In the genomic region with DNA sequence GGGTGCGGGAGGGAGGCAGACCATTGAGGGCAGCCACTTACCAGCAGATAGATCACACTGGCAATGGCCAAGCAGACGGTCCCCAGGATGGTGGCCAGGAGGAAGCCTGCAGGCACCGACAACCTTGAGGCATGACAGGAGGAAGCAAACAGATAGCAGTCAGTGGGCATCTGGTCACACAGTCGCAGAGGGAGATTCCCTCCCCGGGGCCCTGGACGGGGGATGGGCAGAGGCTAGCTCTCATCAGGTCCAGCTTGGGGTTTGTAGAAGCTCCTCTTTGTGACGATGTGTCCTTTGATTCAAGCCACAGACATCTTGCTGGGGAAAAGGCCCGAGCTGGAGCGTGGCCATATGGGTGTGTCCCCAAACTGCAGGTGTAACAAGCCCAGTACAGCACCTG, we compare ENCODE assay signal across 36 mouse cellular contexts. TPM values are rescaled to one million over a fixed set of nuclear protein-coding genes. Genes with fewer than 3 reads are reported as not detected.
"Had no signal": no experiment of that assay in that cellular context is flagged by ENCODE, and none has a peak within 500 bp of the region (broad histone marks: within the 10 kb centered on the region; RNA-seq: fewer than 3 reads in every experiment).

No protein-coding gene starts in this region.

- H3K27ac ChIP-seq: gastrocnemius, adult 2 months; heart, adult 2 months; heart, embryonic 10.5 days; heart, embryonic 15.5 days; hindbrain, embryonic 13.5 days; hindbrain, embryonic 15.5 days; intestine, embryonic 15.5 days; layer of hippocampus, adult 2 months; left cerebral cortex, adult 2 months; limb, embryonic 10.5 days; limb, embryonic 12.5 days; liver, embryonic 13.5 days; liver, embryonic 15.5 days had no signal

- ATAC-seq: inflammation-experienced regulatory T-cells, adult 6 months; intestine, embryonic 15.5 days; intestine, postnatal 0 days had no signal

- H3K9me3 ChIP-seq: heart, embryonic 10.5 days; heart, embryonic 12.5 days; heart, embryonic 15.5 days; hindbrain, embryonic 13.5 days; hindbrain, embryonic 15.5 days; intestine, embryonic 15.5 days; limb, embryonic 10.5 days; limb, embryonic 12.5 days; liver, embryonic 13.5 days; liver, embryonic 15.5 days had no signal

- H3K36me3 ChIP-seq: hindbrain, embryonic 15.5 days had no signal

- H3K4me3 ChIP-seq: gastrocnemius, adult 2 months; heart, adult 2 months; heart, embryonic 10.5 days; heart, embryonic 12.5 days; heart, embryonic 15.5 days; hindbrain, embryonic 13.5 days; hindbrain, embryonic 15.5 days; intestine, embryonic 15.5 days; layer of hippocampus, adult 2 months; left cerebral cortex, adult 2 months; limb, embryonic 10.5 days; limb, embryonic 12.5 days; liver, embryonic 13.5 days; liver, embryonic 15.5 days had no signal

- H3K4me1 ChIP-seq: hindbrain, embryonic 13.5 days; hindbrain, embryonic 15.5 days; limb, embryonic 10.5 days; limb, embryonic 12.5 days had no signal

- H3K27me3 ChIP-seq: heart, embryonic 12.5 days; heart, embryonic 15.5 days; hindbrain, embryonic 13.5 days; hindbrain, embryonic 15.5 days; intestine, embryonic 15.5 days; limb, embryonic 12.5 days; liver, embryonic 13.5 days; liver, embryonic 15.5 days had no signal

- H3K4me2 ChIP-seq: heart, embryonic 12.5 days; heart, embryonic 15.5 days; hindbrain, embryonic 13.5 days; hindbrain, embryonic 15.5 days; intestine, embryonic 15.5 days; limb, embryonic 12.5 days; liver, embryonic 13.5 days; liver, embryonic 15.5 days had no signal

- DNase-seq: gastrocnemius, adult 2 months; gastrocnemius, postnatal 10 days; gastrocnemius, postnatal 25 days; heart, postnatal 4 days; kidney, adult 18-20 months; kidney, adult 8-10 months; kidney, postnatal 10 days; kidney, postnatal 25 days; kidney, postnatal 4 days; liver, embryonic 13.5 days had no signal

- H3K9ac ChIP-seq: heart, embryonic 12.5 days; heart, embryonic 15.5 days; hindbrain, embryonic 13.5 days; hindbrain, embryonic 15.5 days; intestine, embryonic 15.5 days; limb, embryonic 12.5 days; liver, embryonic 13.5 days; liver, embryonic 15.5 days had no signal

RNA-seq across cellular contexts. Expression of a gene that starts 4.3 kb away (rescaled TPM):
- total RNA-seq: gastrocnemius, adult 2 months; gastrocnemius, postnatal 10 days; gastrocnemius, postnatal 25 days; gastrocnemius, postnatal 4 days; granulocyte monocyte progenitor cell, adult 5-6 weeks; heart, adult 2 months; heart, postnatal 25 days; heart, postnatal 4 days; layer of hippocampus, adult 2 months; layer of hippocampus, postnatal 10 days; layer of hippocampus, postnatal 25 days; left cerebral cortex, adult 2 months; left cerebral cortex, postnatal 14 days; left cerebral cortex, postnatal 36 days; liver, adult 2 months had no signal
- polyA plus RNA-seq: heart, adult 2 months; heart, embryonic 10.5 days; heart, embryonic 12.5 days; heart, embryonic 15.5 days; heart, postnatal 0 days; hindbrain, embryonic 11.5 days; hindbrain, embryonic 13.5 days; hindbrain, embryonic 15.5 days; intestine, embryonic 15.5 days; intestine, postnatal 0 days; kidney, embryonic 14.5 days; kidney, embryonic 16.5 days; limb, embryonic 12.5 days; liver, adult 2 months; liver, embryonic 13.5 days; liver, embryonic 15.5 days had no signal

RNA-seq across cellular contexts. Expression of a gene that starts 34.4 kb away (rescaled TPM):
- total RNA-seq: granulocyte monocyte progenitor cell, adult 5-6 weeks; layer of hippocampus, adult 2 months; layer of hippocampus, postnatal 10 days; layer of hippocampus, postnatal 25 days; left cerebral cortex, postnatal 14 days; liver, adult 2 months had no signal
- polyA plus RNA-seq: hindbrain, embryonic 11.5 days; hindbrain, embryonic 13.5 days; hindbrain, embryonic 15.5 days; limb, embryonic 10.5 days had no signal
